Mouse (Mus musculus) liver, embryonic 14.5 days (tissue): ENCODE results near the gene Rara.

ENCODE experiments used
- CTCF ChIP-seq: IDR thresholded peaks from 2 replicates; pipeline ENCODE4 v1.5.1; 2016; ENCODE audit warnings: antibody characterized with exemption, low read depth, control low read depth
- EP300 ChIP-seq: IDR thresholded peaks from 2 replicates; pipeline ENCODE4 v1.6.1; 2016; ENCODE audit warnings: antibody characterized with exemption, low read depth

DNA sequence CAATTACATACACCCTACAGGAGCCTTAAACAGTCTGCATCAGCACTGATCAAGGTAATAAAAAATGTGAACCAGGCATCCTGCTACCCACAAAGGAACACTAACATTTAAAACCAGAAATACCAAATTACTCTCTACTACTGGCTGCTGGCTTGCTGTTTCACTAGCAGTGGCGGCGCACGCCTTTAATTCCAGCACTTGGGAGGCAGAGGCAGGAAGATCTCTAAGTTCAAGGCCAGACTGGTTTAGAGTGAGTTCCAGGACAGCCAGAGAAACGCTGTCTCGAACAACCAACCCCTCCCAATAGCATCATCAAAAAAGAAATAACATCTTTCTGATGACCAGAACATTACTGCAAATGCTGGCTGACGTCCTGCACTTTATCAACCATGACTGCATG is 92.2 kb downstream of the Rara start:
- TF ChIP-seq CTCF (no peak), EP300 (no peak)
